Mouse (Mus musculus) midbrain, embryonic 15.5 days (tissue): Measurements from ENCODE around the gene Rptor. TPM values are rescaled to one million over a fixed set of nuclear protein-coding genes. Genes with fewer than 3 reads are reported as not detected.

Experiments
- ATAC-seq: fragments of 200-750 bp; cut with Nextera tagmentation; replicated peaks from 2 replicates; pipeline ENCODE4 v1.8.0; 2017; ENCODE audit warnings: moderate TSS enrichment
- H3K27ac ChIP-seq: fragments of 300-500 bp; sonication (generic); 2 replicates; pipeline ENCODE4 v1.5.1; 2015; ENCODE audit warnings: mild to moderate bottlenecking, inconsistent platforms
- H3K27me3 ChIP-seq: fragments of 300-500 bp; sonication (generic); replicated peaks from 2 replicates; pipeline ENCODE4 v1.6.1; 2015; ENCODE audit warnings: inconsistent platforms
- H3K36me3 ChIP-seq: fragments of 300-500 bp; sonication (generic); replicated peaks from 2 replicates; pipeline ENCODE4 v1.6.1; 2015; ENCODE audit warnings: inconsistent platforms
- H3K4me1 ChIP-seq: fragments of 300-500 bp; sonication (generic); 2 replicates; pipeline ENCODE4 v1.6.1; 2015; ENCODE audit warnings: inconsistent platforms
- H3K4me2 ChIP-seq: fragments of 300-500 bp; sonication (generic); 2 replicates; pipeline ENCODE4 v1.6.1; 2015; ENCODE audit warnings: inconsistent platforms, mild to moderate bottlenecking, moderate library complexity
- H3K4me3 ChIP-seq: fragments of 300-500 bp; sonication (generic); 2 replicates; pipeline ENCODE4 v1.5.1; 2015; ENCODE audit warnings: mild to moderate bottlenecking, inconsistent platforms
- H3K9ac ChIP-seq: fragments of 300-500 bp; sonication (generic); 2 replicates; pipeline ENCODE4 v1.6.1; 2015; ENCODE audit warnings: mild to moderate bottlenecking, inconsistent platforms
- H3K9me3 ChIP-seq: fragments of 300-500 bp; sonication (generic); 2 replicates; pipeline ENCODE4 v1.6.1; 2016; ENCODE audit warnings: inconsistent platforms
- WGBS: fragments of 180-500 bp; shearing (Covaris S2); methylation state at CpG from one replicate; pipeline ENCODE4 v1.1.7; 2015; ENCODE audit warnings: mixed read lengths; 5-methylcytosine and 5-hydroxymethylcytosine counted together
- polyA plus RNA-seq: library from polyadenylated mRNA; unstranded; fragments of >200 nt; fragmentation: Nextera tagmentation; extraction: Ambion mirVana; gene quantifications from 2 replicates; pipeline ENCODE4 v1.2.1, GENCODE M21; 2015

Gene Rptor
- polyA plus RNA-seq, 1 experiment from 2014 or later: 13.1 TPM

DNA sequence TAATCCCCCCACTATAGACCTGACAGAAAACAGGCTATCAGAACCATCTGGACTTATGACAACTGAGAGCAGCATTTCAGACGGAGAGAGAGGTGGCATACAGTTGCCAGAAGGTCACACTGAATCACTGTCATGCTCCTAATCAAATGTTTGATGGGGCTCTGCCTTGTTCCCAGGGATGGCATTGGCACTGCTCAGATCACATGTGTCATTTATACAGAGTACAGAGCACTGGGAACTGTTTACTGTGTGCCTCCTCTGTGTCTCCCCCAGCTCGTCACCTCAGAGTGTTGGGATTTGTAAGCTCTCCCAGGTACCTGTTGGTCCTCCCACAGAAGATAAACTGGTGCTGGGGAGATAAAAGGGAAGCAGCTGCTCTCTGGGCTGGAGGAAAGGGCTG lies 81.1 kb downstream of the Rptor start:
- ATAC-seq: no peak
- no peaks in the 10 kb centered on the region for H3K9me3 ChIP-seq
- H3K36me3 ChIP-seq: no peaks in the 10 kb centered on the region
- H3K4me2 ChIP-seq: no peak overlapping the region
- H3K4me3 ChIP-seq: no peak overlapping the region
- peaks cover 24% of the 10 kb centered on the region for H3K4me1 ChIP-seq
- H3K27ac ChIP-seq: no peak overlapping the region
- 72% methylated on average over 2 of the region's 2 CpGs for WGBS
- H3K9ac ChIP-seq: no peak overlapping the region
- no peaks in the 10 kb centered on the region for H3K27me3 ChIP-seq

DNA sequence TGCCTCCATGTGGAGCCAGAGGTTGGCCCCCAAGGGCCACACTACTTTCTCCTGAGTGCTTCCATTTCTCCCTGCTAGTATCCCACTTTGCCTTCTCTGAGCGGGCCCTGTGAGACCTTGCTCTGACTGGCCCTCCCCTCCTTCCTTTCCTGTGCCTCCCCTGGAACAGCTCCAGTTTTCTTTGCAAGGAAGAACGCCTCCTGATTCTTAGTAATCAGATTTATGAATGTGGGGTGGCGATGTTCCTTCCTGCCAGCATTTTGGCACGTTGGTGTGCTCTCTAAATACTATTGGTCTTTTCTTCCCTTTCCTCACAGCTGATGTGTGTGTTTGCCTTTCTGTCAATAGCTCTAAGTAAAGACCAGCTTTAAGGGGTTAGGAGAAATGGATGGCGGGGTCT lies 82.8 kb downstream of the Rptor start:
- no peaks in the 10 kb centered on the region for H3K36me3 ChIP-seq
- peak overlapping the region; percentile 49 for H3K27ac ChIP-seq
- H3K4me2 ChIP-seq: no peak overlapping the region
- no peak overlapping the region for H3K4me3 ChIP-seq
- peaks cover 24% of the 10 kb centered on the region for H3K4me1 ChIP-seq
- no peak overlapping the region for H3K9ac ChIP-seq
- ATAC-seq: no peak
- 52% methylated on average over 5 of the region's 5 CpGs for WGBS
- H3K27me3 ChIP-seq: no peaks in the 10 kb centered on the region
- H3K9me3 ChIP-seq: no peaks in the 10 kb centered on the region

DNA sequence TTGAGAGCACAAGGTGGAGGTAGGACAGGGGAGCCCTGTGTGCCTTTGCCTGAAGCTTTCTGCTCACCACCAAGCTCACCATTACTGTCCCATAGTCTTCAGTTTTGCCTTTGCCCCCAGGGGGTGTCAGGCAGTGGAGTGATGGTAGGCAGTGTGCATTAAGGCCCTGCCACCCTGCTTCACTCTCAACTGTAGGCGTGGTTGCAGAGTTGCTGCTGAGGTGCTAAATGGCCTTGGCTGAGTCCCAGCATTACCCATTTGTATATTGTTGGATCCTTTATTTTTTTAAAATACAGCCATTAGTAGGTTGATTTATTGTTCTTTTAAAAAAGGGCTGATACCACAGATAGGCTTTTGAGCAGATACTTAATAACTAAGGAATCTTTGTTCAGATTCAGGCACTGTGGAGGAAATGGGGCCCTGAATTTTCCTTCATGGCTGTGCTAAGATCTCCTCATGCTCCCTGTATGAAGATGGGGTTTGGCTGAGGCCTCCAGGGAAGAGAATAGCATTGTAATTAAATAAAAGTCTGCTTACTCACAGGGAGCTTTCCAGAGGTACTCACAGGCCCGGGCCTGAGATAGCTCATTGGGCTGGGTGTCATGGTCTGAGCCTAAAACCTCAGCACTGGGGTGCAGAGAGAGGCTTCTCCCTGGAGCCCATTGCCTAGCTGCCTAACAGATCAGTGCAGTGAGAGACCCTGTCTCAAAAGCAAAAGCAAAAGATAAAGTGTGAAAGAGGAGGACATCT lies 83.4 kb downstream of the Rptor start:
- H3K4me2 ChIP-seq: no peak overlapping the region
- H3K9ac ChIP-seq: no peak overlapping the region
- H3K36me3 ChIP-seq: no peaks in the 10 kb centered on the region
- ATAC-seq: no peak
- peaks cover 21% of the 10 kb centered on the region for H3K4me1 ChIP-seq
- H3K9me3 ChIP-seq: no peaks in the 10 kb centered on the region
- 80% methylated on average over 2 of the region's 2 CpGs for WGBS
- no peaks in the 10 kb centered on the region for H3K27me3 ChIP-seq
- peak overlapping the region; percentile 49; the same call in 1 of the 2 replicates for H3K27ac ChIP-seq
- H3K4me3 ChIP-seq: no peak overlapping the region

DNA sequence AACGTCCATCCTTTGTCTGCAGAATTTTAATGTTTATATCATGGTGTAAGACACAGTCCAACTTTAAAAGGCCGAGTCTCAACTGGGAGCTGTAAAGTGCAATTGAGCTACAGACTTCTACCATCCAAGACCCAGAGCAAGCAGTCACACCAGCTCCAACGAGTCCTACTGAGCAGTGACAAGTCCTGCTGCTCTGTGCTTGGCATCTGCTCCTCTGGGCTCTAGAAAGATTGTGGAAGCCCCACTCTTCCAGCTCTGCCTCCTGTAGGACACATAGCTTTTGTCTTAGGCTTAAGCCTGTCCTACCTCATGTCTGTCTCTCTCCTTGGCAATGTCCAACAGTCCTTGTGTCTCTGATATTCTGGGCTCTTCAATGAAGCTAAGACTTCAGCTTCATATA lies 84.6 kb downstream of the Rptor start:
- H3K4me2 ChIP-seq: no peak overlapping the region
- H3K9ac ChIP-seq: no peak overlapping the region
- H3K4me3 ChIP-seq: no peak overlapping the region
- ATAC-seq: no peak
- no peak overlapping the region for H3K27ac ChIP-seq
- WGBS: 84% methylated on average over 3 of the region's 3 CpGs
- H3K4me1 ChIP-seq: peaks cover 21% of the 10 kb centered on the region
- no peaks in the 10 kb centered on the region for H3K9me3 ChIP-seq
- no peaks in the 10 kb centered on the region for H3K36me3 ChIP-seq
- H3K27me3 ChIP-seq: no peaks in the 10 kb centered on the region

DNA sequence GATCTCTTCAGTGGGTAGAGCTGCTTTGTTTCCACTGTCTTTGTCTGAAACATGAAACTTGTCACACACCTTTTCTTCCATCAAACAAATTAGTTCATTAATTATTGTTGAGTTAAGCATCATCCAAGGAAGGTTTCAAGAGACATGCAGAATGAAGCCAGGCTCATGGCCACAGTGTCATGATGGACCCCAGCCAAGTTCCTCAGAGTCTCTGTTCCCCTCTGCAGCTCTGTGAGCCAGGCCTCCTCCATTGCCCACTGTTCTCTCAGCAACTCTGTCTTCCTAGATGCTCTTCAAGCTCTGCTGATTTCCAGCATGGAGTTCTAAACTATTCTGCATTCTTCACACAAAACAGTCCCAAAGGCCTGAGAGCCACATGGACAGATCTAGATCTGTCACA lies 85.3 kb downstream of the Rptor start:
- no peak for ATAC-seq
- H3K9ac ChIP-seq: no peak overlapping the region
- H3K9me3 ChIP-seq: no peaks in the 10 kb centered on the region
- H3K36me3 ChIP-seq: no peaks in the 10 kb centered on the region
- no peaks in the 10 kb centered on the region for H3K27me3 ChIP-seq
- H3K4me3 ChIP-seq: no peak overlapping the region
- H3K27ac ChIP-seq: no peak overlapping the region
- H3K4me1 ChIP-seq: peaks cover 21% of the 10 kb centered on the region
- no peak overlapping the region for H3K4me2 ChIP-seq

DNA sequence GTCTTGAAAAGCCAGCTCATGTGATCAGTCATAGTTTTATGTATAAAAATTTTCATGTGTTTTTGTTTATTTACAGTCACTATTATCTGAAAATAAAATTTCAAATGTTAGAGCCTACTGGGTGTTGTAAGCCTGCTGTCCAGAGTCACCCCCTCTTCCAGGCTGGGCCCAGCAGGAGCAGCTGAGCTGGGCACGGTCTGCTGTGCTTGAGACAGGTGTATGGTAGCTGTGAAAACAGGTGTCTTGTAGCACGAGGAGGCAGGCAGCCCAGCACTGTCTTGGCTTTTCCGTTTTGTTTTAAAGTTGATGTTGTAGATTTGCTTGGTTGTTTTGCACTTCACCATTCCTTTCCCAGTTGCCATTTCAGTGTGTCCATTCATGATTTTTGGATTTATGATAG lies 87.2 kb downstream of the Rptor start:
- 91% methylated on average over 3 of the region's 3 CpGs for WGBS
- no peak overlapping the region for H3K9ac ChIP-seq
- H3K9me3 ChIP-seq: no peaks in the 10 kb centered on the region
- H3K27ac ChIP-seq: no peak overlapping the region
- ATAC-seq: no peak
- no peaks in the 10 kb centered on the region for H3K36me3 ChIP-seq
- H3K27me3 ChIP-seq: no peaks in the 10 kb centered on the region
- H3K4me2 ChIP-seq: no peak overlapping the region
- no peak overlapping the region for H3K4me3 ChIP-seq
- peaks cover 18% of the 10 kb centered on the region for H3K4me1 ChIP-seq

DNA sequence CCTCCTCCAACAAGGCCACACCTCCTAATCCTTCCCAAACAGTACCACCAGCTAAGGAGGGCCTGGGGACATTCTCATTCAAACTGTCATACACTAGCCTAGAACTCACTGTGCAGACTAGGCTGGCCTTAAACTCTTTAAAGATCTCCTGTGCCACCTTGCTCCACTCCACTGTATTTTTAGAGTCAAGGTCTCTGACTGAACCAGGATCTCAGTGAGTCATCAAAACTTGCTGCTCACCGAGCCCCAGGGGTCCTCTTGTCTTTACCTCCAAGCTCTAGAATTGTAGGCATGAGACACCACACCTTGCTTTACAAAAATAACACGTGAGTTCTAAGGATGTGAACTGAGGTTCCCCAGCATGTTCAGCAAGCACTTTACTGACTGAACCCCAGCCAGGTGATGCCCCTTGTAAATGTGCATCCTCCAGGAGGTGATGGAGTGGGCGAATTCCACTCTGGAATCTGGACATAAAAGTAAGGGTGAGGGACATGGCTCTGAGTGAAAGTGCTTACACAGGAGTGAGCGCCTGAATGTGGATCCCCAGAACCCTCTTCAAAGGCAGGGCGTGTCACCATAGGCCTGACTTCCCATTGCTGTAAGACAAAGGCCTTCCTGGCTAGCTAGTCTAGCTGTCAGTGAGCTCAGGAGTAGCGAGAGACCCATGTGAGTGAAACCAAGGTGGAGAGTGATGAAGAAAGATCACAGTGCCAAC lies 89.6 kb downstream of the Rptor start:
- Histone ChIP-seq H3K4me3 (no peak overlapping the region), H3K27ac (no peak overlapping the region), H3K9ac (no peak overlapping the region), H3K4me1 (peaks cover 5% of the 10 kb centered on the region; the same call in 1 of the 2 replicates), H3K4me2 (no peak overlapping the region), H3K36me3 (no peaks in the 10 kb centered on the region), H3K27me3 (no peaks in the 10 kb centered on the region), H3K9me3 (no peaks in the 10 kb centered on the region)
- no peak for ATAC-seq
- WGBS: 89% methylated on average over 6 of the region's 6 CpGs

DNA sequence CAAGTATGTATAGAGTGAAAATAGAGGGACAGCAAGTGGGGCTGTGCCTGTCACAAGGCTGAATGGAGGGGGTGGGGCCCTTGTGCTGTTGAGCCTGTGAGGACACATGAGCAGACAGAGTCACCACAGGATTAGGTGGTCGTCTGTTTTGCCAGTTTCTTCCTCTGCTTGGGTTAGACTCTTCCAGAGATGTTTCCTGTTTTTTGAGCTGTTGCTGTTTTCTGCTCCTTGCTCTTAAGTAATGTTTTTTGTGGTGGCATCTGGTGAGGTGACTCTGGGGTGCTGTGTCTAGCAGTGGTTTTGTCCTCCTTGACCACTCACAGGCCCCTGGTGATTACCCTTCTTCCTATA lies 90.2 kb downstream of the Rptor start:
- no peaks in the 10 kb centered on the region for H3K9me3 ChIP-seq
- H3K4me1 ChIP-seq: peaks cover 5% of the 10 kb centered on the region; the same call in 1 of the 2 replicates
- no peak for ATAC-seq
- 56% methylated on average over 1 of the region's 1 CpGs for WGBS
- H3K4me3 ChIP-seq: no peak overlapping the region
- H3K27me3 ChIP-seq: no peaks in the 10 kb centered on the region
- H3K4me2 ChIP-seq: no peak overlapping the region
- no peaks in the 10 kb centered on the region for H3K36me3 ChIP-seq
- H3K27ac ChIP-seq: no peak overlapping the region
- no peak overlapping the region for H3K9ac ChIP-seq

DNA sequence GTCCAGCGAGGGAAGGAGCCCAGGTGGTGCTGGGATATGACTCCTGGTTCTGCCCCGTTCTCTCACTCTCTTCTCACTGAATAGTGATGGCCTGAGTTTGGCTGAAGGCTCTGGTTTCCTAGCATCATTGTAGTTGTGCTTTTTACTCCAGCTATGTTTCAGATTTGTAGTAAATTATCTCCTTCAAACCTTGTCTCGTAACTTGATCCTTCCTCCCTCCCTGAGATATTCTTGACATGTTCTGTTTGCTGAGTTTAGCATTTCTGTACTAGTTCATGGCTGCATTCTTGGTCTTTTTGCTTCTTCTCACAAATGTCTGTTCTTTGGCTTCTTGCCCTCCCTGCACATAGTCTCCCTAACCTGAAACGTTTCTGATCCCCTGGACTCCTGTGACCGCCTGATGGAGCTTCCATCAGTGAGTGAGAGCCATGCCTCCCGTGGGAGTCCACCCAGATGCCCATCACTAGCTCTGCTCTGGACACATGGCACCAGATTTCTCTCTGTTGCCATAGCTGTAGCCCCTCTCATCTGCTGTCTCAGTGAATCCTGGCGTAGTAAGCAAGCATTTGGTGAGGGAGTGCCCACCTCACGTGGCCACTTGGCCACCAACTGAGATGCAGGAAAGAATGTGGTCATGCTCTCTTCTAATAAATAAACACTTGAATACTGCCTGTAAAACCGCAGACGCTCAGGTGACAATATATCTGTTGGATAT lies 91.6 kb downstream of the Rptor start:
- 81% methylated on average over 10 of the region's 10 CpGs for WGBS
- H3K9ac ChIP-seq: no peak overlapping the region
- H3K9me3 ChIP-seq: no peaks in the 10 kb centered on the region
- ATAC-seq: no peak
- H3K4me1 ChIP-seq: peaks cover 5% of the 10 kb centered on the region; the same call in 1 of the 2 replicates
- H3K36me3 ChIP-seq: no peaks in the 10 kb centered on the region
- H3K27ac ChIP-seq: no peak overlapping the region
- no peaks in the 10 kb centered on the region for H3K27me3 ChIP-seq
- H3K4me2 ChIP-seq: no peak overlapping the region
- H3K4me3 ChIP-seq: no peak overlapping the region

DNA sequence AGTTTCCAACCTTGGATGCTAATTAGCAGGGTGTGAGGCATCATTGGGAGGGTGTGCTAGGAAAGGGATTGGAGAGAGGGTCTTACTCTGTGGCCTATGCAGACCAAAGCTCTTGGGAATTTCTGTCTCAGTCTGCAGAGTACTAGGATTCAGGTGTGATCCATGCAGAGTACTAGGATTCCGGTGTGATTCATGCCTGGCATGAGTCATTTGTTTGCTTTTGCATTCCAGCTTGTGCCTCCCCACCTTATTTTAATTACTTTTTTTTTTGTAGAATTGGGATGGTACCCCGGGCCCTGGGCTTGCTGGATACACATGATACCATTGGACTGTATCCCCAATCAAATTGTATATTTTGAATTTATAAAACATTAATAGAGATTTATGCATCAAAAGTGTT lies 93.7 kb downstream of the Rptor start:
- WGBS: 83% methylated on average over 2 of the region's 2 CpGs
- H3K27ac ChIP-seq: no peak overlapping the region
- no peak overlapping the region for H3K4me3 ChIP-seq
- no peak overlapping the region for H3K4me2 ChIP-seq
- H3K27me3 ChIP-seq: no peaks in the 10 kb centered on the region
- no peaks in the 10 kb centered on the region for H3K9me3 ChIP-seq
- H3K9ac ChIP-seq: no peak overlapping the region
- no peak for ATAC-seq
- no peaks in the 10 kb centered on the region for H3K36me3 ChIP-seq
- peaks cover 5% of the 10 kb centered on the region; the same call in 1 of the 2 replicates for H3K4me1 ChIP-seq

DNA sequence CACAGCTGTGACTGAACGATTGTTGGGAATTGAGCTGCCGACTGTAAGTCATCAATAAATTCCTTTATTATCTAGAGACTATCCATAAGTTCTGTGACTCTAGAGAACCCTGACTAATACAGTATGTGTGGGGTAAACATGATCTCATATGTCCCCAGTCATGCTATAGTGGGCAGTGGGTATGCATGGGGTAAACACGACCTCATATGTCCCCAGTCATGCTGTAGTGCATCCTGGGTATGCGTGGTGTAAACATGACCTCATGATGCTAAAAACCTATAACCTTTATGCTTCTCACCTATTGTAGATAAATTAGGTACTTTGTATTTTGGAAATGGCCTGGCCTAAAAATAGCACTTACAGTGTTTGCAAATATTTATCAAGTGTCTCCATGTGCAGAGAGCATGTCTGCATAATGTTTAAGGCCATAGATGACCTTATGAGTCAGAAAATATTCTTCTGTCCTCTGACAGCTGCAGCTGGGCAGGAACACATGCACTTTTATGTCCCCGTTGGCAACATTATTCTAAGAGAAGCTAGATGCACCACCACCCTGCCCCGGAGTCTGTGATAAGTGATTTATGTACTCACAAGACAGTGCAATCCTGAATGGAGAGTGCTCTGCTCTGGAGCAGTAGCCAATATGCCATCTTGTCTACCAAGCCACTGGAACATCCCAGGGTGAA lies 102.8 kb downstream of the Rptor start:
- H3K36me3 ChIP-seq: no peaks in the 10 kb centered on the region
- H3K27me3 ChIP-seq: no peaks in the 10 kb centered on the region
- H3K9me3 ChIP-seq: no peaks in the 10 kb centered on the region
- no peak overlapping the region for H3K4me2 ChIP-seq
- H3K27ac ChIP-seq: no peak overlapping the region
- H3K4me3 ChIP-seq: no peak overlapping the region
- no peak overlapping the region for H3K9ac ChIP-seq
- WGBS: 89% methylated on average over 4 of the region's 6 CpGs
- no peak for ATAC-seq
- H3K4me1 ChIP-seq: peaks cover 13% of the 10 kb centered on the region

DNA sequence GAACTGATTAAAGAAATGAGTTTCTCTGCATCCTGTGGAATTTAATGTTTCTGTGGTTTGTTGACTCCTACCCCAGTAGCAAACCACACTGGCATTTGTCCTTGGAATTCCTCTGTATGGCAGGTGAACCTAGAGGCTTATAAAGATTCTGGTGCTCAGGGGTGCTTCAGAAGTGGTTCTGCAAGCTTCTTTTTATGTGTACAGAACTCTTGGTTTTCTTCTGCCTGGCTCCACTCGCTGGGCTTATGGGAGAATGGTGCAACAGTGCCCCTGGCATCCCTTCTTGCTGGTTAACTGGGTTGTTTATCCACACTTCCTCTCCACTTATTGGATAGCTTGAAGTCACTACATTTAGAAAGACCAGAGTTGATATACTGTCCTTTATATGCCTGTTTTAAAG lies 104.6 kb downstream of the Rptor start:
- Histone ChIP-seq H3K27me3 (no peaks in the 10 kb centered on the region), H3K4me1 (peaks cover 13% of the 10 kb centered on the region), H3K4me3 (no peak overlapping the region), H3K36me3 (no peaks in the 10 kb centered on the region), H3K9ac (no peak overlapping the region), H3K9me3 (no peaks in the 10 kb centered on the region), H3K27ac (no peak overlapping the region), H3K4me2 (no peak overlapping the region)
- 87% methylated on average over 1 of the region's 1 CpGs for WGBS
- ATAC-seq: no peak
